Mouse (Mus musculus) olfactory bulb, adult 2 months (tissue): Measurements from ENCODE around the gene Neurl2.

Experiments
- CTCF ChIP-seq: fragments of 200-500 bp; IDR thresholded peaks from 2 replicates; pipeline ENCODE4 v1.5.1; 2012; ENCODE audit warnings: low read depth, mild to moderate bottlenecking, low read length, moderate library complexity; ENCODE audit not compliant: insufficient read depth
- POLR2A ChIP-seq: fragments of 200-500 bp; IDR thresholded peaks from 2 replicates; pipeline ENCODE4 v1.6.1; 2012; ENCODE audit warnings: mild to moderate bottlenecking, low read depth, low read length, moderate library complexity; ENCODE audit not compliant: insufficient read depth

DNA sequence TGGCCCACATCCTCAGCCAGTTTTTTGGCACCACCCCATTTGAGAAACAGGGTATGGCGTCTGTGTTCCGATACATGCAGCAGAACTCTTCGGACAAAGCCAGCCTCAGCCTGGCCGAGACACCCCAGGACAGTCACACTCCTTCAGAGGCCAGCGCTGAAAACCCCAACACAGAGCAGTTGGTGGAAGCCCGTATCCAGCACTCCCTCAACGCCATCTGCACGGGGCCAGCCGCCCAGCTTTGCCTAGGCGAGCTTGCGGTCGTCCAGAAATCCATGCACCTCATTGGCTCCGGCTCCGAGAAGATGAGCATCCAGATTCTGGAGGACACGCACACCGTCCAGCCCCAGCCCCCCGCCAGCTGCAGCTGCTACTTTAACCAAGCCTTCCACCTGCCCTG, 7.7 kb downstream of the Neurl2 start:
- TF ChIP-seq CTCF: no peak
- TF ChIP-seq POLR2A: no peak
